Mouse (Mus musculus): ENCODE data around the gene Slc9a8. TPM values are rescaled to one million over a fixed set of nuclear protein-coding genes. Genes with fewer than 3 reads are reported as not detected.
"Not testable (repeated sequence)": the region's sequence is repeated elsewhere in the genome, so short reads cannot be mapped to it uniquely, and the experiment has no call there.

The Slc9a8 gene
- 10 to 100 TPM; 21.8 to 22.8 TPM for total RNA-seq (2021)
- long read RNA-seq, experiment 1, full-length matches to known transcripts, result 4 of 14 reads
- long read RNA-seq, experiment 1, partial matches to known transcripts, result 2 of 14 reads
- long read RNA-seq, experiment 1, other reads (novel, unspliced or antisense), result 8 of 14 reads
- long read RNA-seq, experiment 2, full-length matches to known transcripts, result 7 of 20 reads
- long read RNA-seq, experiment 2, partial matches to known transcripts, result 0 of 20 reads
- long read RNA-seq, experiment 2, other reads (novel, unspliced or antisense), result 13 of 20 reads

DNA sequence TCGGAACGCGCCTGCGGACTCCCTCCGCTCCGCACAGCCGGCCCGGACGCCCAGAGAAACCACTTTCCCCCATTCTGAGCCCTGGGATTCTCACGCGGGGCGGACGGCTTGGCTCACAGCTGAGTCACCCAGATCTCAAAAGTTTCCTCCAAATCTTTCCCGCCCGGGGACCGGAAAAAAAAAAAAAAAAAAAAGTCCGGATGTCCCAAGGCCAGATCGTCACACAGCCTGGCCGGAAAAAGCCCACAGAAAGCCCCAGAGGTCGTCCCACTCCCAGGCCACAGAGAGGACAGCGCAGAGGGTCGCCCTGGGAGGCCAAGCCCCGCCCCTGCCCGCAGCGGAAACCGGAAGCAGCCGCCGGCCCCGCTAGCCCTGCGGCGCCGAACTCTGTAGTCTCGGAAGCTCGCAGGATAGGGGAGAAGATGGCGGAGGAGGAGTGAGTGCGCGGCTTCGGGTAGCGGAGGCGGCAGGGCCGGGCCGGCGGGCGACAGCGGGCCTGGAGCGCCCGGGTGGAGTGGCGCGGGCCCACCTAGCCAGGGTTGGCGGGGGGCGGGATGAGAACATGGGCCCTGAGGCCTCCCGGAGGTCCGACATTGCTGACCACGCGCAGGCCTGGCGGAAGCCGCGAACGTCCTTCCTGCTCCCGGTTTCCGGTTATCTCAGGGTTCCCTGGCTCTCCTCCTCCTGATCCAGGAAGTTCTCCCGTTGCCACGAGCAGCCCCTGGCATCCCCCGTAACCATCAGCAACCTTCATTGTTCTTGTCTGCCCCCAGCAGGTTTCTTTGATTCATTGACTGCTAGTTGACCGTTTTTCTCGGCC, at the start of gene Slc9a8:
Gene Slc9a8, plus strand, starts transcription at position 383 of the 820 bp plus-strand sequence.
- intact Hi-C loops (cut with DNase I), result loop anchor here (5.0 kb wide), 2 partner anchors 41 to 359 kb away; partner anchors contain the start of gene Znfx1
- peak; percentile 91 to 92 for DNase-seq

- intact Hi-C loops (cut with DNase I), result no loop called here
- peak; percentile 44 to 56 for DNase-seq
Measured at GRCm38 (mm10) chr2:167373266-167373665, 48.2 kb upstream of the Slc9a8 start.

DNA sequence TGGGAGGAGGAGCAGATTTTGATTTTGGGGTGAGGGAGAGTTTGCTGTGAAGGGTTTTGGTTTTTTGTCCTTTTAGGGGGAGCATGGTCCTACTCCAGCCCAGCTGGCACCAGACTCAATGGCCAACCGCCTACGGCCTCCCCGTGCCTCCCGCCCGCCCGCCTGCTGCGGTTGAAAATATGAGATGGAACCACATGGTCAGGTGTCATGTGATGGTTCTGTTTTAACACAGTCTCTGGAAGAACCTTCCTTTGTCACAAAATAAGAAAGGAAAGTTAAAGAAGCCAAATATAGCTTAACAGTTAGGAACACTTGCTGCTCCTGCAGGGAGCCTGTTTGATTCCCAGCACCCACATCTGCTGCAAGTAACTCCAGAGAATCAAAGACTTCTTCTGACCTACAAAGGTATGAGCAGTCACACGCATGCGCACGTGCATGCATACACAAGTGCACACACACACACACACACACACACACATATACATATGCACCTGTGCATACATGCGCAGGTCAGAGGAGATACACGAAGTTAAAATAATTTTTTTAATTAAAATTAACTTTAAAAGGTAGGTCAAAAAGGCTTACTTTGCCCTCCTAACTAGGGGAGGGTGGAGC, 47.2 kb upstream of the Slc9a8 start:
- DNase-seq, result no peak
- intact Hi-C loops (cut with DNase I), result no loop called here

DNA sequence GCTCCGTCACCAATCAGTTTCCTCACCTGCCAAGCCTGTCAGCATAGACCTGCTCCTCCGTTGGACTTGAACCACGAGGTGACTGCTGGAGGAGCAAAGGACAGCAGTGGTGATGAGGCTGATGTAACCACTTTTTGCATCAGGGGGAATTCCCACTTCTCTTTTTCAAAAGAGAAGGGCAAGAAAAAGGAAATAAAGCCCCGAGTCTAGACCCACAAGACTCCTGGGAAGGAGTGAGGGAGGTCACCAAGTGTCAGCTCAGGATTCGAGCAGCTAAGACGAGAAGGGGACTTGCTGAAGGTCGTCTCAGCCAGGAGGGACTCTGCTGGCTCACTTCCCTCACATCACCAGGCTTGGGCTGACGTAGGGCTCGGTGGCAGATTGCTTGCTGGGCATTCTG, 46.4 kb upstream of the Slc9a8 start:
- intact Hi-C loops (cut with DNase I), result no loop called here
- no peak for DNase-seq

- intact Hi-C loops (cut with DNase I), result no loop called here
Measured at GRCm38 (mm10) chr2:167375688-167376087, 45.8 kb upstream of the Slc9a8 start.

GRCm38 (mm10) chr2:167376160-167376564, 45.4 kb upstream of the Slc9a8 start:
- intact Hi-C loops (cut with DNase I), result no loop called here
- peak; percentile 34 for DNase-seq

More at GRCm38 (mm10) chr2:167375688-167376087, 45.8 kb upstream of the Slc9a8 start:
- no peak for DNase-seq

- DNase-seq, result no peak
- intact Hi-C loops (cut with DNase I), result no loop called here
Measured at GRCm38 (mm10) chr2:167377697-167378096, 43.8 kb upstream of the Slc9a8 start.

GRCm38 (mm10) chr2:167378972-167379371, 42.5 kb upstream of the Slc9a8 start:
- DNase-seq, result no peak
- intact Hi-C loops (cut with DNase I), result no loop called here

- intact Hi-C loops (cut with DNase I), result loop anchor here (10.0 kb wide), 1 partner anchor 276 kb away; no protein-coding TSS in a partner anchor
- no peak for DNase-seq
Measured at GRCm38 (mm10) chr2:167380615-167381285, 40.8 kb upstream of the Slc9a8 start.

DNA sequence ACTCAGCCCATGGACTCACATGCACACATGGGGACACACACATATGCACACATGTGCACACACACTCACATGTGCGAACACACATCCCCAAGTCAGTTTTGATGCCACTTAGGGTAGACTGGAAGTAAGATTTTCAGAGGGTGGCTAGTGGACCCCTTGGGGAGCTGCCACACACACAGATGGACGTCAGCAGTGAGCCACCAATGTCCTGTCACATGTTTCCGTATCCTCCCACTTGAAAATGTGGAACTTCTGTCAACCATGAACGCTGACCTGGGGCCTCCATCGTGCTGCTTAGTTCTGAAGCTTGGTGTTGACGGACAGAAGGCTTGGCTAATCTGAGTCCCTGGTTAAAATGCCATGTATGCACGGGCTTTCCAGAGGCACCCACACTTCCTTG, 39.9 kb upstream of the Slc9a8 start:
- intact Hi-C loops (cut with DNase I), result loop anchor here (10.0 kb wide), 1 partner anchor 277 kb away; no protein-coding TSS in a partner anchor
- DNase-seq, result no peak

DNA sequence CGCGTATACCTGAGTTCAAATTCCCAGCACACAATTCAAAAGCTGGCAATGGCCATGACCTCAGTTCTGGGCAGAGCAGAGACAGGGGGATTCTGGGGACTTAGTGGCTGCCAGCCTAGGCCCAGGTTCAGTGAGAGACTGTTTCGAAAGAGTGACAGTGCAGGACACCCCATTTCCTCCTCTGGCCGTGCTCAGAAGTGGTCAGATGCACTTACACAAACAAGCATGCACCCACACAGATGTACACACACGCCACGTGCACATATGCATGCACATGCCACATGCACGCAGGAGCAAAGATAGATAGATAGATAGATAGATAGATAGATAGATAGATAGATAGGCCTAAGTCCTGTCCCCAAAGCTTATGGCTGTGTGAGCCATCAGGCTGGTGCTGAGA, 39.1 kb upstream of the Slc9a8 start:
- no peak for DNase-seq
- intact Hi-C loops (cut with DNase I), result loop anchor here (10.0 kb wide), 1 partner anchor 278 kb away; no protein-coding TSS in a partner anchor

DNA sequence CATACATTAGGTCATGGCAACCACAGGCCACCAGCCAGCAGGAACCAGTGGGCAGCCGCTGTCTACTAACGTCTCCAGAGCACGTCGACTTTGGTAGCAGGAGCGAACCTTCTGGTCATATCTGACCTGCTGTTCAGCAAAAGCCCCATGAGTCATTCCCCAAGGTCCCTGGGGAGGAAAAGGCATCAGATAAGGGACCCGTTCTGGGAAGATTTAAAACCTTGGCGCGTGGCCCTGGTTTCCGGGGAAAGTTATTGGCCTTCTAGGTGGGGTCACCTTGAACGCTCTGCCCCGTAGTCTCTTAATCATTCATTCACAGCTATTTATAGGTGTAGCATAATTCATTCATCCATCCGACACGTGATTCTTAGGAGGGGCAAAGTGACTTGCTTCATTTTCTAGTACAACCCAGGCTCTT, 37.8 kb upstream of the Slc9a8 start:
- intact Hi-C loops (cut with DNase I), result loop anchor here (10.0 kb wide), 1 partner anchor 279 kb away; no protein-coding TSS in a partner anchor
- DNase-seq, result peak in 1 of 2 experiments; percentile 22

GRCm38 (mm10) chr2:167386456-167386855, 35.1 kb upstream of the Slc9a8 start:
- no peak for DNase-seq

GRCm38 (mm10) chr2:167386998-167387397, 34.5 kb upstream of the Slc9a8 start:
- intact Hi-C loops (cut with DNase I), result loop anchor here (10.0 kb wide), 1 partner anchor 282 kb away; no protein-coding TSS in a partner anchor

More at GRCm38 (mm10) chr2:167386456-167386855, 35.1 kb upstream of the Slc9a8 start:
- intact Hi-C loops (cut with DNase I), result loop anchor here (10.0 kb wide), 1 partner anchor 282 kb away; no protein-coding TSS in a partner anchor

GRCm38 (mm10) chr2:167394426-167394825, 27.1 kb upstream of the Slc9a8 start:
- DNase-seq, result no peak
- intact Hi-C loops (cut with DNase I), result no loop called here

More at GRCm38 (mm10) chr2:167386998-167387397, 34.5 kb upstream of the Slc9a8 start:
- no peak for DNase-seq

DNA sequence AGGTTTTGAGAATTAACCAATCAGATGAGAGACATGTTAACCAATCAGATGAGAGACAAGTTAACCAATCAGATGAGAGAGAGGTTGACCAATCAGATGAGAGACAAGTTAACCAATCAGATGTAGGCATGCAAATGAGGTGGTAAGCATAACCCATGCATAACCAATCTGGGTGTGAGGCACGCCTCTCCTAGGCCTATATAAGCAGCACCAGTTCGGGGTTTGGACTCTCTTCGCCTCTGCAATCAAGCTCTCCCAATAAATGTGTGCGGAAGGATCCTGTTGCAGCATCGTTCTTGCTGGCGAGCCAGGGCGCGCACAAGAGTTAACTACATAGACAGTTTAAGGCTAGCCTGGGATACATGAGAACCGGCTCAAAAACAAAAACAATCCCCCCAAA, 25.1 kb upstream of the Slc9a8 start:
- intact Hi-C loops (cut with DNase I); DNase-seq: not testable (repeated sequence)

- intact Hi-C loops (cut with DNase I), result no loop called here
- no peak for DNase-seq
Measured at GRCm38 (mm10) chr2:167399012-167399411, 22.5 kb upstream of the Slc9a8 start.

- intact Hi-C loops (cut with DNase I), result loop anchor here (10.0 kb wide), 1 partner anchor 95 kb away; no protein-coding TSS in a partner anchor
- DNase-seq, result no peak
Measured at GRCm38 (mm10) chr2:167399646-167400045, 21.9 kb upstream of the Slc9a8 start.

DNA sequence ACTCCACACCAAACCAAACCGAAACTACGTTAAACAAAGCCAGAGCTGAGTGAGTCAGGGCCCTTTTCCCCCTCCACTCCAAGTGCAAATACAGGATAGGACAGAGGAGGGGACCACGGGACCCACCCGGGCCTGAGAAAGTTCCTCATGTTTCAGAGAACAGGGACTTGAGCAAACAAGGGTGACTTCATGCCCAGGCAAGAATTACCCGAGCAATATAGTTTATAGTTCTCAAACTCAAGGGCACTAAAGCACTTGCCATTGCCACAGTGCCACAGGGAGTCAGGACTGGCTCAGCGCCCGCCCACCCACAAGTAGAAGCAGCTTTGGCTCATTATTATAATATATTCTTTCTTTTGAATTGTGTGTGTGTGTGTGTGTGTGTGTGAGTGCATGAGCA, 18.4 kb upstream of the Slc9a8 start:
- intact Hi-C loops (cut with DNase I), result loop anchor here (10.0 kb wide), 1 partner anchor 98 kb away; no protein-coding TSS in a partner anchor
- DNase-seq, result no peak
